Mouse (Mus musculus) CH12.LX (cell line): ENCODE data around the gene Itpr2. TPM values are rescaled to one million over a fixed set of nuclear protein-coding genes. Genes with fewer than 3 reads are reported as not detected.
A peak's percentile ranks its signal among the peaks of the same experiment; 100 is the strongest.

Experiments used
- DNase-seq: peaks from one replicate; pipeline ENCODE4 v3.0.0-alpha.2; 2013; ENCODE audit errors: extremely low read depth
- H3K27ac ChIP-seq: 2 replicates; pipeline ENCODE4 v1.5.1; 2012; ENCODE audit warnings: low read depth, mild to moderate bottlenecking, control low read depth, moderate library complexity; ENCODE audit not compliant: insufficient read depth
- H3K27me3 ChIP-seq: replicated peaks from 2 replicates; pipeline ENCODE3; 2012; ENCODE audit warnings: inconsistent platforms
- H3K36me3 ChIP-seq, 2 experiments: replicated peaks in 1 of 2; 2 replicates each; pipeline versions ENCODE3 to v1.6.1; 2012; ENCODE audit warnings: inconsistent platforms in 1 of 2, low read length in 1 of 2, mild to moderate bottlenecking in 1 of 2, mixed read lengths in 1 of 2, moderate library complexity in 1 of 2; ENCODE audit not compliant: control insufficient read depth in 1 of 2, insufficient read depth in 1 of 2
- H3K4me1 ChIP-seq, 2 experiments: 2 replicates each; pipeline ENCODE4 v1.6.1; 2012; ENCODE audit warnings: inconsistent platforms in 1 of 2, moderate library complexity in 1 of 2; ENCODE audit not compliant: insufficient read depth in 2 of 2, control insufficient read depth in 1 of 2
- H3K4me2 ChIP-seq: 2 replicates; pipeline ENCODE4 v1.6.1; 2012; ENCODE audit warnings: low read depth, mild to moderate bottlenecking, control low read depth; ENCODE audit not compliant: poor library complexity, insufficient read depth, severe bottlenecking
- H3K4me3 ChIP-seq, 3 experiments: fragments of 150-350 bp in 1 of 3; sonication (generic) in 1 of 3; replicated peaks in 1 of 3; 2 replicates each; pipeline versions ENCODE3 to v1.5.1; 2011 to 2012; ENCODE audit warnings: low read depth in 2 of 3, low read length in 2 of 3, mild to moderate bottlenecking in 2 of 3, moderate library complexity in 2 of 3, control low read depth in 1 of 3, improper control_type of control experiment in 1 of 3, inconsistent platforms in 1 of 3, mixed read lengths in 1 of 3; ENCODE audit not compliant: poor library complexity in 1 of 3
- H3K79me2 ChIP-seq: replicated peaks from 2 replicates; pipeline ENCODE4 v1.6.1; 2012; ENCODE audit warnings: mild to moderate bottlenecking, moderate library complexity; ENCODE audit not compliant: control insufficient read depth, poor library complexity, insufficient read depth, severe bottlenecking; ENCODE audit errors: extremely low read depth
- H3K9ac ChIP-seq: 2 replicates; pipeline ENCODE4 v1.6.1; 2012; ENCODE audit warnings: low read depth, mild to moderate bottlenecking, control low read depth, moderate library complexity; ENCODE audit not compliant: insufficient read depth
- H3K9me3 ChIP-seq: replicated peaks from 2 replicates; pipeline ENCODE3; 2012; ENCODE audit warnings: low read length, inconsistent platforms, mixed read lengths
- BHLHE40 ChIP-seq: IDR thresholded peaks from 2 replicates; pipeline ENCODE4 v1.6.1; 2011; ENCODE audit warnings: mild to moderate bottlenecking, low read depth, low read length, improper control_type of control experiment
- CHD1 ChIP-seq: IDR thresholded peaks from 2 replicates; pipeline ENCODE4 v1.6.1; 2012; ENCODE audit warnings: low read depth, low read length, improper control_type of control experiment, inconsistent platforms
- CHD2 ChIP-seq: IDR thresholded peaks from 2 replicates; pipeline ENCODE4 v1.6.1; 2011; ENCODE audit warnings: low read length, improper control_type of control experiment
- CTCF ChIP-seq, 2 experiments: IDR thresholded peaks in 1 of 2; conservative IDR thresholded peaks in 1 of 2; 2 replicates each; pipeline ENCODE4 v1.5.1; 2011 to 2012; ENCODE audit warnings: low read depth in 2 of 2, low read length in 2 of 2, improper control_type of control experiment in 1 of 2, inconsistent platforms in 1 of 2, mild to moderate bottlenecking in 1 of 2, moderate library complexity in 1 of 2
- ELF1 ChIP-seq: IDR thresholded peaks from 2 replicates; pipeline ENCODE4 v1.6.1; 2014; ENCODE audit warnings: low read depth, mild to moderate bottlenecking, inconsistent platforms, low read length, improper control_type of control experiment
- JUND ChIP-seq: conservative IDR thresholded peaks from 2 replicates; pipeline ENCODE4 v1.6.1; 2011; ENCODE audit warnings: low read depth, low read length, improper control_type of control experiment
- MAFK ChIP-seq: IDR thresholded peaks from 2 replicates; pipeline ENCODE4 v1.6.1; 2011; ENCODE audit warnings: low read length, improper control_type of control experiment; ENCODE audit not compliant: insufficient replicate concordance
- MAX ChIP-seq: IDR thresholded peaks from 2 replicates; pipeline ENCODE4 v1.6.1; 2011; ENCODE audit warnings: low read length, improper control_type of control experiment
- MEF2A ChIP-seq: IDR thresholded peaks from 2 replicates; pipeline ENCODE4 v1.6.1; 2014; ENCODE audit warnings: low read depth, mild to moderate bottlenecking, inconsistent platforms, low read length, improper control_type of control experiment, borderline replicate concordance
- NELFE ChIP-seq: IDR thresholded peaks from 2 replicates; pipeline ENCODE4 v1.6.1; 2011; ENCODE audit warnings: low read depth, low read length, improper control_type of control experiment
- NRF1 ChIP-seq: IDR thresholded peaks from 2 replicates; pipeline ENCODE4 v1.6.1; 2014; ENCODE audit warnings: low read depth, mild to moderate bottlenecking, inconsistent platforms, low read length, improper control_type of control experiment, moderate library complexity
- PAX5 ChIP-seq: IDR thresholded peaks from 2 replicates; pipeline ENCODE4 v1.6.1; 2012; ENCODE audit warnings: low read length, inconsistent platforms, mixed read lengths
- POLR2A ChIP-seq: IDR thresholded peaks from 2 replicates; pipeline ENCODE4 v1.6.1; 2011; ENCODE audit warnings: low read depth, mild to moderate bottlenecking, improper control_type of control experiment, low read length
- RCOR1 ChIP-seq: conservative IDR thresholded peaks from 2 replicates; pipeline ENCODE4 v1.6.1; 2012; ENCODE audit warnings: low read depth, mild to moderate bottlenecking, inconsistent platforms, low read length, improper control_type of control experiment
- SIN3A ChIP-seq: IDR thresholded peaks from 2 replicates; pipeline ENCODE4 v1.6.1; 2012; ENCODE audit warnings: low read length, improper control_type of control experiment, inconsistent platforms
- SMC3 ChIP-seq: IDR thresholded peaks from 2 replicates; pipeline ENCODE4 v1.6.1; 2011; ENCODE audit warnings: low read depth, low read length, improper control_type of control experiment
- TBP ChIP-seq: conservative IDR thresholded peaks from 2 replicates; pipeline ENCODE4 v1.6.1; 2011; ENCODE audit warnings: low read depth, low read length, improper control_type of control experiment
- UBTF ChIP-seq: IDR thresholded peaks from 2 replicates; pipeline ENCODE4 v1.6.1; 2012; ENCODE audit warnings: low read depth, mild to moderate bottlenecking, inconsistent platforms, low read length, improper control_type of control experiment, moderate library complexity
- USF1 ChIP-seq: IDR thresholded peaks from 2 replicates; pipeline ENCODE4 v1.6.1; 2014; ENCODE audit warnings: low read depth, mild to moderate bottlenecking, inconsistent platforms, low read length, improper control_type of control experiment
- USF2 ChIP-seq: conservative IDR thresholded peaks from 2 replicates; pipeline ENCODE4 v1.6.1; 2011; ENCODE audit warnings: low read depth, low read length, improper control_type of control experiment
- ZKSCAN1 ChIP-seq: IDR thresholded peaks from 2 replicates; pipeline ENCODE4 v1.6.1; 2012; ENCODE audit warnings: low read depth, inconsistent platforms, low read length, improper control_type of control experiment, borderline replicate concordance
- ZMIZ1 ChIP-seq: IDR thresholded peaks from 2 replicates; pipeline ENCODE4 v1.6.1; 2012; ENCODE audit warnings: low read depth, mild to moderate bottlenecking, inconsistent platforms, low read length, improper control_type of control experiment
- ZNF384 ChIP-seq: IDR thresholded peaks from 2 replicates; pipeline ENCODE4 v1.6.1; 2012; ENCODE audit warnings: low read depth, low read length, improper control_type of control experiment, inconsistent platforms
- dilution Hi-C: fragments of 300-500 bp; cut with MboI; formaldehyde crosslinking; loops from 2 replicates; pipeline ENCODE4 v1.14.3; 2020; ENCODE audit warnings: low sequenced_read_pairs; ENCODE audit not compliant: extremely low pct_unique_long_range_greater_than_20kb, extremely low pct_ligation_motif_present
- in situ Hi-C: fragments of 300-500 bp; cut with MboI; formaldehyde crosslinking; loops from 3 replicates; pipeline ENCODE4 v1.14.3; 2019; ENCODE audit warnings: low sequenced_read_pairs, low pct_ligation_motif_present, low pct_unique_long_range_greater_than_20kb, mixed read lengths
- polyA plus RNA-seq: library from polyadenylated mRNA; unstranded; fragments of >175 nt; gene quantifications from 2 replicates; pipeline ENCODE4 v1.2.1, GENCODE M21; 2012; ENCODE audit warnings: low read depth; ENCODE audit not compliant: insufficient read length
- total RNA-seq, 2 experiments: library from RNA; depleted of rRNA; stranded (reverse); fragments of 300-350 nt in 1 of 2; fragments of >200 nt in 1 of 2; gene quantifications; 2 replicates each; pipeline ENCODE4 v1.2.3; 2012 to 2014

Itpr2 gene
- total and polyA plus RNA-seq, 3 experiments: 3.5 to 8.9 (median 4.4) TPM

DNA sequence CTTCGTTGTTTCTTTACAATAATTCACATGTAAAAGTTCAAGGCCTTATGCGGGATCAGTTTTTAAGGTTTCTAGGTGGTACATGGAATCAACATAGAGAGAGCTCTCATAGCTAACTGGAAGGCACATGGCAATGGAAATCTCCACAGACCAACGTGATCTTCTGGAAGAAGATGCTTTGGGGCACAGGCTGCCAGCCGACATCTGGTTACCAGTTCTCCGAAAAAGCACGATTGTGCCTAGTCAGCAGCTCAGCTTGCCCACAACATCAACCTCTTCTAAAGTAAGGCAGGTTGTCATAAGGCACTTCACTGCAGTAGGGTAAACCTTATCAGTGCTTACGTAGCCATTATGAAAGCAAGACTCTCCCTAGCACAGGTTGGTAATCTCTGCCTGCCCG lies 175.4 kb downstream of the Itpr2 start:
- Histone ChIP-seq H3K27ac (no peak overlapping the region), H3K4me2 (no peak overlapping the region), H3K4me1 (peaks cover 0 to 6% of the 10 kb centered on the region in 2 experiments; a peak in 1 of 4 replicates), H3K36me3 (peaks cover 0 to 48% of the 10 kb centered on the region in 2 experiments), H3K9me3 (no peaks in the 10 kb centered on the region), H3K4me3 (no peak overlapping the region), H3K27me3 (no peaks in the 10 kb centered on the region), H3K9ac (no peak overlapping the region), H3K79me2 (no peaks in the 10 kb centered on the region)
- TF ChIP-seq NRF1: no peak
- no peak for TF ChIP-seq ZKSCAN1
- no peak for TF ChIP-seq BHLHE40
- TF ChIP-seq JUND: no peak
- TF ChIP-seq ZNF384: no peak
- no peak for TF ChIP-seq MAFK
- TF ChIP-seq CHD1: no peak
- no peak for TF ChIP-seq RCOR1
- TF ChIP-seq POLR2A: no peak
- in situ Hi-C loops (no loop called here), dilution Hi-C loops (no loop called here)
- no peak for DNase-seq

DNA sequence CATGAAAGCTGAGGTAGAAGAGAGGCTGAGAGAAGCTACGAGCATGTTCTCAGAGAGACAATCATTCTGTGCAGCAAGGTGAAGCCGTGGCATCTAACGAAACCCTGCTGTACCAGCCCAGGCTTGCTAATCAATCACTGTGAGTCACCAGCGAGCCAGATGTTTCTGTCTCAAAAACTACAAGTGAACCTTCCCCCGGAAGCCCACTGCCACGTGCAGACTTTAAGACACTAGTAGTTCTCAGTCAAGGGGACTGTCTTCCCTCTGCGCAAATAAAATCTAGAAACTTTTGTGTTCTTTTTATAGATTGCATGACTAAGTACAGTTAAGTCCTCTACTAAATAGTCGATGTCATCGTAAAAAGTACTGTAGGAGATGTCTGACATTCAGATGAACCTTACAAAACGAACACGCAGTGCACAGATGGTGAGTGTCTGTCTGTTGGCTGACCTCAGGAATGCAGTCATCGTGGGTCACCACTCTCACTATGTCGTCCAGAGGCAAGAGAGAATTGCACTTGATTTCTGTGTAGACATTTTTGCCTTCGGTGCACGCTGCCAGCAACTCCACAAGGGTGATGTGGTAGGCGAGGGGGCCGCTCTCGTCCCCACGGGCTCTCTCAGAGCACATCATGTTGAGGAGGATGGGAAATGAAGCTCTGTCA lies 177.3 kb downstream of the Itpr2 start:
- Histone ChIP-seq H3K4me3 (no peak overlapping the region), H3K4me1 (peaks cover 3 to 6% of the 10 kb centered on the region in 2 experiments; a peak in 2 of 4 replicates), H3K9ac (no peak overlapping the region)
- TF ChIP-seq BHLHE40 (peak; percentile 66), NRF1 (no peak)
- TF ChIP-seq, all 38 proteins: peak for 1
- no peaks in the 10 kb centered on the region for H3K79me2 ChIP-seq
- in situ Hi-C loops (no loop called here), dilution Hi-C loops (no loop called here)
- no peak for DNase-seq
- no peaks in the 10 kb centered on the region for H3K9me3 ChIP-seq
- no peak overlapping the region for H3K27ac ChIP-seq
- H3K27me3 ChIP-seq: no peaks in the 10 kb centered on the region
- no peak overlapping the region for H3K4me2 ChIP-seq
- H3K36me3 ChIP-seq: peaks cover 5 to 57% of the 10 kb centered on the region in 2 experiments

DNA sequence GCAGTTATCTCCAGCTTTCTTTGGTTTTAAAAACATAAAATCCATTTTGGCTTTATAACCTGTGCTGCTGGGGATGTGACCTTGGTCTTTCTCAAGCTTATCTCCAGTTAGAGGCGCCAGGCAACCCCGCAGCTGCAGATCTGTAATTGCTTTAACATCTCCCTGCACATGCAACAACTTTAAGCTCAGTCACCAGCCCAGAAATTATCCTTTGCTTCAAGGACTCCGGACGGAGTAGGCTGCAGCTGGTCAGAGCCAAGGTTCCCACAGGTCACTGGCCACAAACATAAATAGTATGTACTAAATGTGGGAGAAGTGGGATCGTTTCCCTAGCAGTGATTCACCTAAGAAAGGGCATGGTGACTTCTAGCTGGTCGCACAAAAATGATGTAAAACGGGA lies 179.5 kb downstream of the Itpr2 start:
- TF ChIP-seq ZMIZ1 (no peak), PAX5 (no peak), ZKSCAN1 (no peak), TBP (no peak), SMC3 (no peak), UBTF (no peak), MEF2A (no peak), CTCF (conservative IDR thresholded peaks at IDR 0.05 in 1 of 2, IDR thresholded peaks at IDR 0.05 in 1 of 2; ENCODE audit: low read depth in 2 of 2, low read length in 2 of 2) (no peak), USF2 (no peak), ELF1 (no peak), CHD2 (no peak), MAX (no peak), JUND (no peak), USF1 (no peak), SIN3A (no peak), NELFE (no peak)
- in situ Hi-C loops: no loop called here

More for the DNA sequence above, 179.5 kb downstream of the Itpr2 start:
- Histone ChIP-seq H3K9ac (no peak overlapping the region), H3K4me1 (peaks cover 0 to 3% of the 10 kb centered on the region in 2 experiments; a peak in 1 of 4 replicates), H3K79me2 (no peaks in the 10 kb centered on the region), H3K9me3 (no peaks in the 10 kb centered on the region), H3K27ac (no peak overlapping the region), H3K36me3 (peaks cover 5 to 46% of the 10 kb centered on the region in 2 experiments), H3K4me2 (no peak overlapping the region), H3K27me3 (no peaks in the 10 kb centered on the region), H3K4me3 (no peak overlapping the region)
- no peak for DNase-seq
- dilution Hi-C loops: no loop called here
